Mouse (Mus musculus): ENCODE data around the gene Atrip. TPM values are rescaled to one million over a fixed set of nuclear protein-coding genes. Genes with fewer than 3 reads are reported as not detected.
A peak's percentile ranks its signal among the peaks of the same experiment; 100 is the strongest.

The Atrip gene
- polyA plus RNA-seq, 1 experiment from 2014 or later = 30.8 TPM

DNA sequence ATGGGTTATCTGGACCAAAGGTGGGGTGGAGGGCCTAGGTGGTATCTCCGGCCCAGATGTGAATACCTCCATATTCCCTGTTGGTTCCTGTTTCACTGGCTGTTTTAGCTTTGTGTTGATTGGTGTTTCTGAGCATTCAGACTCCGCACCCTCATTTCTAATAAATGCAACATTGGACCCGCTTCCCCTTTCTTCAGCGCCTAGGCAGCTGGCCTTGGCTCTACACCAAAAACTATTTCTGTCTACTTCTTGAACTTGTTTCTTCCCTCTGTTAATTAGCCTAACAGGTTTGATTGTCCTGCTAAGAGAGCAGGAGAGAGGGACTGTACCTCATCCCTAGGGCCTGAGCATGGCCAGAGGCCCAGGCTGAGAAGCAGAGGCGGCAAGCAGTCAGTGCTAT is 16.4 kb downstream of the Atrip start:
- no peak overlapping the region for H3K4me2 ChIP-seq (replicated peaks)
- WGBS = 92% methylated on average over 5 of the region's 5 CpGs
- no peak overlapping the region for H3K4me3 ChIP-seq (replicated peaks)
- no peak overlapping the region for H3K9ac ChIP-seq
- peaks cover 45% of the 10 kb centered on the region for H3K36me3 ChIP-seq
- peaks cover 51% of the 10 kb centered on the region for H3K4me1 ChIP-seq
- no peaks in the 10 kb centered on the region for H3K9me3 ChIP-seq (replicated peaks)
- ATAC-seq (ENCODE audit: insufficient number of reproducible peaks, low FRiP score, low TSS enrichment, low read depth) = no peak
- no peaks in the 10 kb centered on the region for H3K27me3 ChIP-seq
- H3K27ac ChIP-seq (replicated peaks) = no peak overlapping the region

DNA sequence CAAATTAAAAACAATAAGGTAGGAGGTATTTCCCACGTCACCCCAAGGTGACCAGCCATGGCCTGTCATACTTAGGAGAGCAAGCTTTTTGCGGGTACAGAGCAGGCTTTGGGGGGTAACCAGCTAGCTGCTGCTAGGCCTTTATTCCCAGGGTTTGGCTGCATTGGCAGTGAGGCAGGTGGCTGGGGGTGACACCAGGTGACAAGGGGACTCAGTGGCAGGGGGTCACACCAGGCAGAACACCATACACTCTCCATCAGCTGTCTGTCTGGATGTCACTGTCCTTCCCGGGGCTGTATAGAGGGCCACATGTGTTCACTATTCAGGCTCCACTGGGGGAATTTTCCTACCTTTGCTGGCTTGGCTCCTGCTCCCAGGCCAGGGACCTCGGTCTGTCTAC is 17.0 kb downstream of the Atrip start:
- H3K36me3 ChIP-seq = peaks cover 43% of the 10 kb centered on the region
- peaks cover 51% of the 10 kb centered on the region for H3K4me1 ChIP-seq
- no peak for ATAC-seq (ENCODE audit: insufficient number of reproducible peaks, low FRiP score, low TSS enrichment, low read depth)
- H3K27ac ChIP-seq (replicated peaks) = no peak overlapping the region
- 82% methylated on average over 4 of the region's 4 CpGs for WGBS
- H3K4me3 ChIP-seq (replicated peaks) = no peak overlapping the region
- no peaks in the 10 kb centered on the region for H3K9me3 ChIP-seq (replicated peaks)
- no peaks in the 10 kb centered on the region for H3K27me3 ChIP-seq
- H3K4me2 ChIP-seq (replicated peaks) = no peak overlapping the region
- no peak overlapping the region; the same call in 1 of the 2 replicates for H3K9ac ChIP-seq

DNA sequence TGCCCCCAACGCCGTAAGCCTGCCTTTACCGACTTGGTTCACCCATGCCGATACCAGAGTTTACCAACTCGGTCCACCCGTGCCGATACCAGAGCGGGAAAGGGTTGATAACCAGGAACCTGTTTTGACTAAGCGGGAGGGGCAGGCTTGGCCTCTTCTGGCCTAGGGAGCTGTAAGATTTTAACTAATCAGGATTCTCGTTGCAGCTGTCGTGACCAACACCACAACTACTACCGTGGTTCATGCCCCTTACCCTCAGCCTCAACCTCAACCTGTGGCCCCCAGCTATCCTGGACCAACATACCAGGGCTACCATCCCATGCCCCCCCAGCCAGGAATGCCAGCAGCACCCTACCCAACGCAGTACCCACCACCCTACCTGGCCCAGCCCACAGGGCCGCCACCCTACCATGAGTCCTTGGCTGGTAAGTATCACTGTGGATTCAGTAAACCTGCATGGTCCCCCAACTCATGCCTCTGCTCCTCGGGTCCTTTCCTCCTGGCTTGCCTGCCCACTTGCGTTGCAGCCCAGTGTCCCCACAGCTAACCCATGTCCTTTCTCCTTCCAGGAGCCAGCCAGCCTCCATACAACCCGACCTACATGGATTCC is 17.7 kb downstream of the Atrip start:
- H3K36me3 ChIP-seq = peaks cover 46% of the 10 kb centered on the region
- no peaks in the 10 kb centered on the region for H3K27me3 ChIP-seq
- H3K4me3 ChIP-seq (replicated peaks) = no peak overlapping the region
- H3K27ac ChIP-seq (replicated peaks) = no peak overlapping the region
- ATAC-seq (ENCODE audit: insufficient number of reproducible peaks, low FRiP score, low TSS enrichment, low read depth) = no peak
- H3K9me3 ChIP-seq (replicated peaks) = no peaks in the 10 kb centered on the region
- H3K4me1 ChIP-seq = peaks cover 51% of the 10 kb centered on the region
- 92% methylated on average over 17 of the region's 17 CpGs for WGBS
- H3K4me2 ChIP-seq (replicated peaks) = no peak overlapping the region
- no peak overlapping the region for H3K9ac ChIP-seq

- Histone ChIP-seq H3K27ac (replicated peaks) (peak overlapping the region; percentile 83), H3K4me3 (replicated peaks) (peak overlapping the region; percentile 36), H3K4me1 (peaks cover 51% of the 10 kb centered on the region), H3K9ac (peak overlapping the region; percentile 23; the same call in 1 of the 2 replicates), H3K36me3 (peaks cover 42% of the 10 kb centered on the region), H3K27me3 (no peaks in the 10 kb centered on the region), H3K9me3 (replicated peaks) (no peaks in the 10 kb centered on the region), H3K4me2 (replicated peaks) (peak overlapping the region; percentile 49)
- 87% methylated on average over 12 of the region's 12 CpGs for WGBS
- no peak for ATAC-seq (ENCODE audit: insufficient number of reproducible peaks, low FRiP score, low TSS enrichment, low read depth)
Measured at GRCm38 (mm10) chr9:109055271-109056030, 18.5 kb downstream of the Atrip start.

DNA sequence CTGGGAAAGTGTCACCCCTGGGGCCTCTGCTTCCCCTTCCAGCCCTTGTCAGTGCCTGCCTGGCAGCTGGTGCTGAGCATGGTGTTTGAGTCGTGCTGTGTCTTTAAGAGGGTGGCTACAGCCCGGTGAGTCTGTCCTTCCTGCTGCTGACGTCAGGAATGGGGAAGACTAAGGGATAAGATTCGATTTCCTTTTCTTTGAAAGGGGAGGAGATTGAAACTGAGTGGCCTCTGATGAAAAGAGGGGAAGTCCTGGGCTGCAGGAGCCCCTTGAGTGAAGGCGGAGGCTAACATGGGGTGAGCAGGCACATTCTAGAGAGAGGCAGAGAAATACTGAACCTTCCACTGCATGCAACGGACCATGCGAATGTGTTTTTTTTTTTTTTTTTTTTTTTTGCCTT is 19.2 kb downstream of the Atrip start:
- H3K27ac ChIP-seq (replicated peaks) = peak overlapping the region; percentile 83
- peak overlapping the region; percentile 49 for H3K4me2 ChIP-seq (replicated peaks)
- WGBS = 2% methylated on average over 7 of the region's 7 CpGs

GRCm38 (mm10) chr9:109053851-109054250 is 20.1 kb downstream of the Atrip start:
- 62% methylated on average over 6 of the region's 6 CpGs for WGBS
- ATAC-seq (ENCODE audit: insufficient number of reproducible peaks, low FRiP score, low TSS enrichment, low read depth) = no peak
- peaks cover 40% of the 10 kb centered on the region for H3K36me3 ChIP-seq

More for the DNA sequence above, 19.2 kb downstream of the Atrip start:
- Histone ChIP-seq H3K9ac (peak overlapping the region; percentile 23; the same call in 1 of the 2 replicates), H3K4me1 (peaks cover 43% of the 10 kb centered on the region), H3K36me3 (peaks cover 40% of the 10 kb centered on the region), H3K4me3 (replicated peaks) (peak overlapping the region; percentile 36), H3K27me3 (no peaks in the 10 kb centered on the region), H3K9me3 (replicated peaks) (no peaks in the 10 kb centered on the region)
- ATAC-seq (ENCODE audit: insufficient number of reproducible peaks, low FRiP score, low TSS enrichment, low read depth) = peak; percentile 27; the same call in 1 of the 2 replicates

GRCm38 (mm10) chr9:109053366-109053765 is 20.6 kb downstream of the Atrip start:
- ATAC-seq (ENCODE audit: insufficient number of reproducible peaks, low FRiP score, low TSS enrichment, low read depth) = no peak
- Histone ChIP-seq H3K9me3 (replicated peaks) (no peaks in the 10 kb centered on the region), H3K36me3 (peaks cover 38% of the 10 kb centered on the region), H3K9ac (no peak overlapping the region), H3K4me3 (replicated peaks) (no peak overlapping the region), H3K4me2 (replicated peaks) (no peak overlapping the region), H3K27me3 (no peaks in the 10 kb centered on the region), H3K4me1 (peaks cover 32% of the 10 kb centered on the region), H3K27ac (replicated peaks) (0 out of 2 replicates have a peak overlapping the region, but pooled peaks have one; percentile 9)
- WGBS = 69% methylated on average over 3 of the region's 3 CpGs

More at GRCm38 (mm10) chr9:109053851-109054250, 20.1 kb downstream of the Atrip start:
- Histone ChIP-seq H3K9me3 (replicated peaks) (no peaks in the 10 kb centered on the region), H3K4me2 (replicated peaks) (no peak overlapping the region), H3K4me3 (replicated peaks) (no peak overlapping the region), H3K9ac (no peak overlapping the region), H3K27me3 (no peaks in the 10 kb centered on the region), H3K27ac (replicated peaks) (peak overlapping the region; percentile 83; the same call in 1 of the 2 replicates), H3K4me1 (peaks cover 37% of the 10 kb centered on the region)

- Histone ChIP-seq H3K9me3 (replicated peaks) (no peaks in the 10 kb centered on the region), H3K4me3 (replicated peaks) (no peak overlapping the region), H3K9ac (no peak overlapping the region), H3K4me1 (peaks cover 26% of the 10 kb centered on the region), H3K27ac (replicated peaks) (peak overlapping the region; percentile 36; the same call in 1 of the 2 replicates), H3K36me3 (peaks cover 31% of the 10 kb centered on the region), H3K4me2 (replicated peaks) (no peak overlapping the region), H3K27me3 (no peaks in the 10 kb centered on the region)
- no peak for ATAC-seq (ENCODE audit: insufficient number of reproducible peaks, low FRiP score, low TSS enrichment, low read depth)
- 85% methylated on average over 9 of the region's 9 CpGs for WGBS
Measured at GRCm38 (mm10) chr9:109052490-109053260, 21.2 kb downstream of the Atrip start.

- WGBS = 90% methylated on average over 10 of the region's 10 CpGs
- Histone ChIP-seq H3K4me2 (replicated peaks) (no peak overlapping the region), H3K9me3 (replicated peaks) (no peaks in the 10 kb centered on the region), H3K36me3 (peaks cover 23% of the 10 kb centered on the region), H3K4me3 (replicated peaks) (no peak overlapping the region), H3K27ac (replicated peaks) (no peak overlapping the region), H3K9ac (no peak overlapping the region), H3K27me3 (no peaks in the 10 kb centered on the region), H3K4me1 (peaks cover 26% of the 10 kb centered on the region)
- no peak for ATAC-seq (ENCODE audit: insufficient number of reproducible peaks, low FRiP score, low TSS enrichment, low read depth)
Measured at GRCm38 (mm10) chr9:109051651-109052489, 22.1 kb downstream of the Atrip start.

- Histone ChIP-seq H3K9me3 (replicated peaks) (no peaks in the 10 kb centered on the region), H3K27me3 (no peaks in the 10 kb centered on the region), H3K36me3 (peaks cover 15% of the 10 kb centered on the region), H3K27ac (replicated peaks) (no peak overlapping the region), H3K4me3 (replicated peaks) (no peak overlapping the region), H3K4me1 (peaks cover 26% of the 10 kb centered on the region), H3K9ac (no peak overlapping the region), H3K4me2 (replicated peaks) (no peak overlapping the region)
- WGBS = 92% methylated on average over 13 of the region's 13 CpGs
- no peak for ATAC-seq (ENCODE audit: insufficient number of reproducible peaks, low FRiP score, low TSS enrichment, low read depth)
Measured at GRCm38 (mm10) chr9:109051011-109051501, 22.9 kb downstream of the Atrip start.

All from embryonic facial prominence, embryonic 15.5 days (tissue).